Mouse (Mus musculus) retina, embryonic 14.5 days (tissue): ENCODE measurements around the gene Tmem150a.

Experiments used
- DNase-seq: peaks from one replicate; pipeline ENCODE4 v3.0.0-alpha.2; 2015; ENCODE audit warnings: low spot score

Gene Tmem150a

GRCm38 (mm10) chr6:72355066-72355911 lies at the start of gene Tmem150a:
TSS of gene Tmem150a (plus strand) at chr6:72355447.
- peak; percentile 81 for DNase-seq

GRCm38 (mm10) chr6:72312198-72312597 lies 43.0 kb upstream of the Tmem150a start:
- DNase-seq: no peak

- no peak for DNase-seq
These were observed 42.0 kb upstream of the Tmem150a start for GRCm38 (mm10) chr6:72313124-72313867.

GRCm38 (mm10) chr6:72315384-72315783 lies 39.9 kb upstream of the Tmem150a start:
- DNase-seq: no peak

- no peak for DNase-seq
These were observed 39.2 kb upstream of the Tmem150a start for GRCm38 (mm10) chr6:72316044-72316443.

GRCm38 (mm10) chr6:72318440-72318839 lies 36.8 kb upstream of the Tmem150a start:
- DNase-seq: no peak

GRCm38 (mm10) chr6:72319019-72319418 lies 36.2 kb upstream of the Tmem150a start:
- DNase-seq: no peak

GRCm38 (mm10) chr6:72322936-72323335 lies 32.3 kb upstream of the Tmem150a start:
- no peak for DNase-seq

GRCm38 (mm10) chr6:72323786-72324508 lies 31.3 kb upstream of the Tmem150a start:
- no peak for DNase-seq

GRCm38 (mm10) chr6:72326274-72326673 lies 29.0 kb upstream of the Tmem150a start:
- no peak for DNase-seq

- no peak for DNase-seq
These were observed 26.2 kb upstream of the Tmem150a start for GRCm38 (mm10) chr6:72329019-72329418.

GRCm38 (mm10) chr6:72330133-72330532 lies 25.1 kb upstream of the Tmem150a start:
- DNase-seq: no peak

- no peak for DNase-seq
These were observed 22.1 kb upstream of the Tmem150a start for GRCm38 (mm10) chr6:72333111-72333510.

- DNase-seq: no peak
These were observed 14.8 kb upstream of the Tmem150a start for GRCm38 (mm10) chr6:72340481-72340880.

- DNase-seq: no peak
These were observed 10.7 kb upstream of the Tmem150a start for GRCm38 (mm10) chr6:72344396-72345073.

- DNase-seq: peak; percentile 98
These were observed 10.1 kb upstream of the Tmem150a start, which contains the start of gene Usp39 for GRCm38 (mm10) chr6:72345074-72345567. TSS of gene Usp39 (minus strand) at chr6:72345184.

- no peak for DNase-seq
These were observed 9.6 kb upstream of the Tmem150a start for GRCm38 (mm10) chr6:72345633-72346032.

- DNase-seq: no peak
These were observed 9.0 kb upstream of the Tmem150a start for GRCm38 (mm10) chr6:72346261-72346660.

- DNase-seq: peak; percentile 81
These were observed 7.9 kb upstream of the Tmem150a start, which contains the start of gene 0610030E20Rik for GRCm38 (mm10) chr6:72347166-72347941. TSS of gene 0610030E20Rik (plus strand) at chr6:72347317.

- DNase-seq: no peak
These were observed 6.8 kb upstream of the Tmem150a start for GRCm38 (mm10) chr6:72348411-72348810.

GRCm38 (mm10) chr6:72350214-72350613 lies 5.0 kb upstream of the Tmem150a start:
- no peak for DNase-seq
